Mouse (Mus musculus): Measurements from ENCODE around the gene Tmem268.

- TF ChIP-seq TAL1 (IDR thresholded peaks at IDR 0.05; ENCODE audit: low read length) (no peak), GATA1 (IDR thresholded peaks at IDR 0.05; ENCODE audit: low read length) (no peak)
These were observed 45.7 kb upstream of the Tmem268 start for GRCm38 (mm10) chr4:63512921-63513320.

All from erythroblast, embryonic 14.5 days (primary cell).